Mouse (Mus musculus) gastrocnemius, adult 8-10 months (tissue): ENCODE measurements around the gene Gm20388. TPM values are rescaled to one million over a fixed set of nuclear protein-coding genes. Genes with fewer than 3 reads are reported as not detected.
A peak's percentile ranks its signal among the peaks of the same experiment; 100 is the strongest.

Experiments
- DNase-seq, 2 experiments: peaks; one replicate each; pipeline ENCODE4 v3.0.0; 2022; ENCODE audit warnings: low spot score in 2 of 2
- total RNA-seq, 4 experiments: library from RNA; stranded (reverse); gene quantifications; 2 replicates each; pipeline ENCODE4 v1.2.4; 2022

Gm20388 gene
- total RNA-seq, 4 experiments from 2014 or later, result 4.4 to 20.0 (median 7.9) TPM; not detected in 1

DNA sequence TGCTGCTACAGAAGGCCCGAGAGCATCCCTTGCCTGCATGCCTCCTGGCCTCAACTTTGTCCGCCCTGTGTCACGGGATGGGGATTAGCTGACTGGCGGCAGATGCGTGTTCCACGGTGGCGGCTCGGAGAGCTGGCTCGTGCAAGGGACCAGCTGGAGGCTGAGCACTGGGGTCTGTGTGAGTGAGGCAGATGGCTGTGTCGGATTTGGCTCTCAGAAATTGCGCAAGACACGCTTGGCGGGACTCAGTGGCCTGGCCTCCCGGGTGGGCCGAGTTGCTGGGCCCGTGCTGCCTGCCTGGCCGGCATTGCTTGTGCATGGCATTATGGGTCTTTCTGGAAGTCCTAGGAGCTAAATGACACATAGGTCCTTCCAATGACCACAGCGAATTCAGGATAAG, 398.7 kb downstream of the Gm20388 start:
- peak; percentile 65 to 80 for DNase-seq

- DNase-seq, result no peak
These were observed 399.4 kb downstream of the Gm20388 start for GRCm38 (mm10) chr8:120310063-120310462.

- DNase-seq, result no peak
These were observed 401.8 kb downstream of the Gm20388 start for GRCm38 (mm10) chr8:120312452-120312851.

DNA sequence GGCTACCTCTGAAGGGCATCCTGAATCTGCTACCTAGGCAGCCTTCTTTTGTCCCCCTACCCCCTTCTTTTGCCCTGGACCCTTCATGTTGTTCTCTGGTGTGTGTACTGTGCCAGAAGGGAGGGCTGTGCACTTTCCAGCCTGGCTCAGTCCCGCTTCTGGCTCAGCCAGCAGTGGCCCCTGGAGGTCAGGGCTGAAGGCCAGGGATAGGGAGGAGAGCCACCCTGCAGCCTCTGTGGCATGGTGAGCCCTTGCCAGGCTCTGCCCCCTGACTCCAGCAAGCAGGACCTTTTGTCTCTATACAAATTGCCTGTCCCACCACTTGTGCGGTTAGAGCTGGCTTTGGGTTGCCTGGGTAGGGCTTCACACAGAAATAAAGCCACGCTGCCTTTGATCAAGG, 403.0 kb downstream of the Gm20388 start:
- no peak for DNase-seq

DNA sequence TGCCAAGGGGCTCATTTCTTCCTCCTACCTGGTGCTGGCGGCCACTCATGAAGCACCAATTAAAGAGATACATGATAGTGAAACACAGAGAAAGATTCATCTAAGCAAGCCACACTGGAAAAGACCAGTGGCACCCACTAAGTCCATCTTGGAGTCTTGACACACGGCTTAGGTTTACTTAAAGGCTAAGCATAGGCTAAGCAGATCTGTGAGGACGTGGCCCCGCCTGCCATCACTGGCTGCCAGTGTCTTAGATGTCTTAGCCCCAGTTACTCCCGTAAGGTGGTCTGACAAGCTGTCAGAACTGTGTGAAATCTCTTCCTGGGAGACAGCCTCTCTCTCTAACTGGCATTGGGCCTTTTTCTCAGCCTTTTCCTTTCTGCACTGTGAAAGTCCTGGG, 404.3 kb downstream of the Gm20388 start:
- no peak for DNase-seq

- DNase-seq, result no peak
These were observed 405.0 kb downstream of the Gm20388 start for GRCm38 (mm10) chr8:120315644-120316043.

- no peak for DNase-seq
These were observed 406.1 kb downstream of the Gm20388 start for GRCm38 (mm10) chr8:120316707-120317106.

GRCm38 (mm10) chr8:120317118-120317824, 406.6 kb downstream of the Gm20388 start:
- DNase-seq, result no peak

GRCm38 (mm10) chr8:120318476-120318991, 407.9 kb downstream of the Gm20388 start:
- DNase-seq, result no peak

DNA sequence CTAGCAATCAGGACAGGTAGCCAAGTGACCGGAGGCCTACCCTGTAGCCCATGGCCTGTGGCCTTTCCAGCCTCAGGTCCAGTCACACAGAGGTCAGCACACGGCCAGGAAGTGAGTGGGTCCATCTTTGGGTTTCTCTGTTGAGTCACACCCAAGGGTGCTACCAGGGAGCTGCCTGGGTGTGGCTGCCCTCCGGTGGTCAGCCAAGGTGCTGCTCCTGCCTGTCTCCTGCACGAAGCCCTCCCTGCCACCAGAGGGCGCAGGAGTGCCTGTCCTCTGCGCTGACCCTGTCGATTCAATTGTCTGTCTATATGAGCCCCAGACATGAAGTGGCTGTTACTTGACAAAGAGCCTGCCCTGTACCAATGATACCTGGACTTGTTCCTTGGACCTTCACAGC, 408.8 kb downstream of the Gm20388 start:
- DNase-seq, result peak; percentile 42 to 62

GRCm38 (mm10) chr8:120320146-120320545, 409.5 kb downstream of the Gm20388 start:
- DNase-seq, result no peak

DNA sequence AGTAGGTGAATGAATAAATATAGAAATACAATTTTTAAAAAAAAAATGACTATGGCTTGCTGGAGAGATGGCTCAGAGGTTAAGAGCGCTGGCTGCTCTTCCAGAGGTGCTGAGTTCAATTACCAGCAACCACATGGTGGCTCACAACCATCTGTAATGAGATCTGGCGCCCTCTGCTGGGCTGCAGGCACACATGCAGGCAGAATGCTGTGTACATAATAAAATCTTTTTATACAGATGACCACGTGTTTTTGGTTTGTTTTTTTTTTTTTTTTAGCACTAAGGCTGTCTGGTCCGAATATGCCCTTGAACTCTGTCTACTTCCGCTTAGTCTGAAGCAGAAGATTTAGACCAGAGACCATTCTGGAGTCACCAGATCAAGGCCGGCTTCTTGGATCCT, 411.1 kb downstream of the Gm20388 start:
- DNase-seq, result no peak

GRCm38 (mm10) chr8:120322956-120323448, 412.4 kb downstream of the Gm20388 start:
- DNase-seq, result no peak

GRCm38 (mm10) chr8:120324555-120324954, 413.9 kb downstream of the Gm20388 start:
- no peak for DNase-seq

DNA sequence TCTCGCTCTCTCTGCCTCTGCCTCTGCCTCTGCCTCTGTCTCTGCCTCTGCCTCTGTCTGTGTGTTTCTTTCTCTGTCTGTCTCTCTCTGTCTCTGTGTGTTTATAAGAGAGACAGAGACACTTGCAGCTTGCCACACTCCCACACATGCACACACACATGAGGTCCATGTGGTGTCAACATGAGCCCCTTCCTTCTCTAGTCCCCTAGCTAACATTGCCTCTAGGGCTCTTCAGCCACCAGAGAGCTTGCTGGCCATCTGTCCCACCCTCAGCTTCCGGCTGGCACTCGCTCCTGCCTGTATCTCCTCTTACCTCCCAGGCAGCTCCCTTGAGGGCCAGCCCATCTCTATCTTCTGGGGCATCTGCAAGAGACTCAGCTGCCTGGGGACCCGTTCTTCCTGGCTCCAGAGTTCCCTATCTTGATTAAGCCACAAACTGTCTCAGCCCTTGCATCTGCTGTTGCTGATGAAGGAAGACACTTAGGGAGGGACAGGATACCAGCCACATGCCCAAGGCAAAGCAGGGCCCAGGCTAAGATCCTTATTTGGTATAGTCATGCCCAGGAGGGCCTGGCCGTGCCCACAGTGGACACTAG, 414.6 kb downstream of the Gm20388 start:
- DNase-seq, result no peak

- DNase-seq, result no peak
These were observed 416.5 kb downstream of the Gm20388 start for GRCm38 (mm10) chr8:120327131-120327554.

- no peak for DNase-seq
These were observed 417.9 kb downstream of the Gm20388 start for GRCm38 (mm10) chr8:120328361-120329022.

DNA sequence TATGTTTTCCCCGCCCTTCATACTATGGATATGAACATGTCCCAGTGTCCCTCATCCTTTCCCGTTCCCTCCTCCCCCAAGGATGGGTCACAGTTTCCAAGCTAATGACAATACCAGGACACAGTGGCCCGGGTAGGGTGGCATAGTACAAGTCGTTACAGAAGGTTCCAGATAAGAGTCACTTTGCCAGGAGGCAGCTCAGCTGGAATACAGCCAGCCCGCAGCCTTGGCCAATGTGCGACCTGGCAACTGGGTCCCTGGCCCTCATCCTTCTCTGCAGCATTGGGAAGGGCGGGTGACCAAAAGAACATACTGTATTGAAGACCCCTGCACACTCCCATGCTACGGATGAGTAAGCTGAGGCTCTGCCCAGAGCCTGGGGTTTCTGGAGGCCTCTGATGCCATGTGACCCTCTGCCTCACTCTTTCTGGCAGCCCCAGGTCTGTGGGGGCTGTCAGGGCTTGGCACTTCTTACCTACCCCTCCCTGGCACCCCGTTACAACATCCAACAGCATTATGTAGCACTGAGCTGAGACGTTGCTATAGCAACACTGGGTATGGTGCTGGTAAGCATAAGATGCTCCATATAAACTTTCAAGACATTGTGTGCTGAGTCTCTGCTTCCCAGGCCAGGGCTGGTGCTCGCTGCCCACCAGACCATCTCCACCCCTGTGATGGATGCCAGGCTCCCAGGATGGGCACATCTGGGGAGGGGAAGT, 418.5 kb downstream of the Gm20388 start:
- DNase-seq, result no peak

DNA sequence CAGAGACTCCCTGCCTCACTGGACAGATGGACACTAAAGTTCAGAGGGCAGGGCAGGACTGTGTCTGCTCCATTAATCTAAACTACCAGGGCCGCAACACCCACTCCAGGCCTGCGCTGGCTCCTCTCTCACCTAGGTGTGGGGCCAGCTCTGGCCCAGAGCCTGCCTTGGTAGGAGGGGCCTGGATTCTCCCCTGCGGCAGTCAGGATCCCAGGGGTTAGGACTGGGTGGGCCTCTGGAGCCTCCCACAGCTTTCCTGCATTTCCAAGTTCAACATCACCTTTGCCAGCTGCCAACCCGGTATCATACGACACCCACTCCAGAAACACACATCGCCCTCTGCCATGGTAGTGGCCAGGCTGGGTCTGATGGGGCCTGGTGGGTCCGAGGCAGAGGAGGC, 420.4 kb downstream of the Gm20388 start:
- no peak for DNase-seq

- no peak for DNase-seq
These were observed 422.0 kb downstream of the Gm20388 start for GRCm38 (mm10) chr8:120332379-120333229.

GRCm38 (mm10) chr8:120333681-120334080, 423.0 kb downstream of the Gm20388 start:
- DNase-seq, result no peak
